Mouse (Mus musculus) forebrain, embryonic 10.5 days (tissue): ENCODE measurements around the gene Rbfox2. TPM values are rescaled to one million over a fixed set of nuclear protein-coding genes. Genes with fewer than 3 reads are reported as not detected.

ENCODE experiments used
- DNase-seq: peaks from one replicate; pipeline ENCODE4 v3.0.0-alpha.2; 2017; ENCODE audit warnings: low spot score; ENCODE audit errors: extremely low spot score
- H3K27ac ChIP-seq: fragments of 300-500 bp; sonication (generic); 2 replicates; pipeline ENCODE4 v1.5.1; 2016; ENCODE audit warnings: mild to moderate bottlenecking
- H3K27me3 ChIP-seq: fragments of 300-500 bp; sonication (generic); 2 replicates; pipeline ENCODE4 v1.6.1; 2016; ENCODE audit warnings: mild to moderate bottlenecking; ENCODE audit not compliant: poor library complexity, severe bottlenecking
- H3K36me3 ChIP-seq: fragments of 300-500 bp; sonication (generic); replicated peaks from 2 replicates; pipeline ENCODE4 v1.6.1; 2016; ENCODE audit warnings: mild to moderate bottlenecking, moderate library complexity
- H3K4me1 ChIP-seq: fragments of 300-500 bp; sonication (generic); 2 replicates; pipeline ENCODE4 v1.6.1; 2016
- H3K4me3 ChIP-seq: fragments of 300-500 bp; sonication (generic); 2 replicates; pipeline ENCODE4 v1.5.1; 2016; ENCODE audit warnings: mild to moderate bottlenecking, moderate library complexity
- H3K9me3 ChIP-seq: fragments of 300-500 bp; sonication (generic); 2 replicates; pipeline ENCODE4 v1.6.1; 2016; ENCODE audit warnings: mild to moderate bottlenecking, moderate library complexity
- WGBS: fragments of 180-500 bp; shearing (Covaris S2); methylation state at CpG from one replicate; pipeline ENCODE4 v1.1.7; 2016; 5-methylcytosine and 5-hydroxymethylcytosine counted together
- polyA plus RNA-seq: library from polyadenylated mRNA; unstranded; fragments of >200 nt; fragmentation: Nextera tagmentation; extraction: Ambion mirVana; gene quantifications from 2 replicates; pipeline ENCODE4 v1.2.1, GENCODE M21; 2016

Gene Rbfox2
- polyA plus RNA-seq, 1 experiment from 2014 or later: 39.0 TPM

DNA sequence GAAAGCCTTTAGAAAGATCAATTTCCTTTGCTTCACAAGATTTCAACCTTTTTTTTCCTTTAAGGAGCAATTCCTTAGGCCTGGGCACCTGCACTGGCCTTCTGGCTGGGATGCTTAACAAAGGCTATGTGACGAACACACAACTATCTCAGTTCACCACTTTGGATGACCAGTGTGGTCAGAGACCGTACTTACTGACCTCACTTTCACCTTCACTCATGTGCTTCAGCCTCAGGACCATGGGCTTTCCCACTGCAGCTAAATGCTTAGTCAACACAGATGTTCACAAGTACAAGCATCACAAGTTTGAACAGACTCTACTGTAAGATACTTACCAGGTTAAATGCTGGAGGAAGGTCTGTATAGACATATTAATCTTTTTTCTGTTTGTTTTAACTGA lies 194.4 kb downstream of the Rbfox2 start:
- H3K27me3 ChIP-seq: no peaks in the 10 kb centered on the region
- H3K36me3 ChIP-seq: peaks cover 57% of the 10 kb centered on the region
- peaks cover under 1% of the 10 kb centered on the region; the same call in 1 of the 2 replicates for H3K4me1 ChIP-seq
- H3K9me3 ChIP-seq: no peaks in the 10 kb centered on the region
- WGBS: 86% methylated on average over 2 of the region's 2 CpGs
- DNase-seq: no peak
- no peak overlapping the region for H3K4me3 ChIP-seq
- H3K27ac ChIP-seq: no peak overlapping the region

DNA sequence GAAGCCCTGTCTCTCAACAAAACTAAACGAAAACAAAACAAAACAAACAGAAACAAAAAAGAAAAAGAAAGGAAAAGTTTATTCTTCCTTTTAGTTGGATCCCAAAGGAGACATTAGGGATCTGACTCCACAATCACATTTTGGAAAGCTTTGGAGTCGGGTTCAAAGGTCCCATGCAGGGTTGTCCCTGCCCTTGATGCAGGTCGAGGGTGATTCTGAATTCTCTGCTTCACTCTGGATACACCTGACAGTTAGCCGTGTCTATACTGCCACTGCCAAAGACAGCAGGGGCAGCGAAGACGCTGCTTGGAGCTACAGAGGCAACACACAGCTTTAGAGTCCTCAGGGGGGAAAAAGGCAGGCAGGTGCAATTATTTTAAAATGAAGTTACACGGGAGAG lies 194.9 kb downstream of the Rbfox2 start:
- Histone ChIP-seq H3K36me3 (peaks cover 58% of the 10 kb centered on the region), H3K9me3 (no peaks in the 10 kb centered on the region), H3K4me3 (no peak overlapping the region), H3K4me1 (no peaks in the 10 kb centered on the region; the same call in 1 of the 2 replicates), H3K27me3 (no peaks in the 10 kb centered on the region), H3K27ac (no peak overlapping the region)
- 91% methylated on average over 7 of the region's 7 CpGs for WGBS
- no peak for DNase-seq

DNA sequence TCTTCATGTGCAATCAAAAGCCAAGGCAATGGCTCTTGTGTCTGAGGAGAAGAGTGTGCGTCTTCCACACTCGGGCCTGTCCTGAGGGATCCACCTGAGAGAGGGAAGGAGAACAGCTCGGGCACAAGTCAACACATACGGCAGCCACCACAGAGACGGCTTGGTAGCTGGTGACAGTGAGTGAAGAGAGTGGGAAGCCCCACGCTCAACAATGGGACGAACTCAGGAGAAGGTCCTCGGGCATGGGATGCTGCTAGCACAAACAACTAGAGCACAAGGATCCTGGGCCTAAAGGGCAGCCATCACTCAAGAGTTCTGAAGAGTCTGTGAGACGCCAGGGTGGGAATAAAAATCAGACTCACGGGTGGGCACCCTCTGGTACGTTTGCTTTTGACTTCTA lies 196.4 kb downstream of the Rbfox2 start:
- Histone ChIP-seq H3K9me3 (no peaks in the 10 kb centered on the region), H3K36me3 (peaks cover 46% of the 10 kb centered on the region), H3K27me3 (no peaks in the 10 kb centered on the region), H3K4me1 (no peaks in the 10 kb centered on the region), H3K27ac (no peak overlapping the region), H3K4me3 (no peak overlapping the region)
- 93% methylated on average over 11 of the region's 11 CpGs for WGBS
- DNase-seq: no peak

DNA sequence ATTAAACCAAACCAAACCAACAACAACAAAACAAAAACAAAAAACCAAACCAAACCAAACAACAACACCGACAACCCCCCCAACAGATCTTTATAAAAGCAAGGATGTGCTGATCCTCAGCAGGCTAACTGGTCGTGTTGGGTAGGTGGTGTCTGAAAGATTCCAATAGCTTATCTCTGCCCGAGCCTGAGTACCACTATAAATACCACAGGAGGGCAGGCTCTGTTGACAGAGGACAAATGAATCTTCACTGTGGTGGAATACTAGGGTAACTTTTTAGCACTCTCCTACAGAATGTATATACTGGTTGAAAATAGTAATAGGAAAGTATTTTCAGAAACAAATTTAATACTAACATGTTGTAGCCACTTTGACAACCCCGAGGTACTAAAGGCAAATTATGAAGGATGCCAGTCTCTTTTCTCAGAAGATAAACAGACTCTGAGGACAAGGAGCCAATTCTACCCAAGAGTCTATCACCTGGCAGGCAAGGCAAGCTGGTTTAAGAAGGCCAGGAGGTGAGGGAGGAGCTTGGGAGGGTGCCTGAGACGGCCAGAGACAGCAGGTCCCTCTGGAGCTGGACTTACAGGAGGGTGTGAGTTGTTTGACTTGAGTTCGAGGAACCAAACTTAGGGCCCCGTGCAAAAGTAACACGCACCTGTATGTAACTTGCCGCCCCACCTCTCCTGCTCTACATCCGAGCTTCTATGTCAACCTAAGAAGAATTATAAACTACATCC lies 199.5 kb downstream of the Rbfox2 start:
- 92% methylated on average over 10 of the region's 10 CpGs for WGBS
- Histone ChIP-seq H3K9me3 (no peaks in the 10 kb centered on the region), H3K27ac (no peak overlapping the region), H3K36me3 (peaks cover 28% of the 10 kb centered on the region), H3K27me3 (no peaks in the 10 kb centered on the region), H3K4me3 (no peak overlapping the region), H3K4me1 (peaks cover 8% of the 10 kb centered on the region)
- no peak for DNase-seq

DNA sequence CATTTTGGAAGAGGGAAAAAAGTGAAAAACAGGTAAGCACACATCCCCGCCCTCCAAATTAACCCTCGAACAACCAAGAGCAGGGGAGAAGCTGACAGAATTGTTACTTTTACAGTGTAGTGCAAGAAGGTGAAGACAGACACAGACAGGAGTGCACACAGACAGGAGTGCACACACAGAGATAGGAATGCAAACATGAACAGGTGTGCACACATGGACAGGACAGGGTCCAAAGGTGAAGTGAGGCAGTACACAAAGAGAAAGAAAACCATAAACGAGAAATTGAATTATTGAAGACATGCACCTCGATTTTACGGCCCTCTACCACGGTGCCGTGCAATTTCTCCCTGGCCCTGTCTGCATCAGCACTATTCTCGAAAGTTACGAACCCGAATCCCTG lies 201.5 kb downstream of the Rbfox2 start:
- peaks cover 8% of the 10 kb centered on the region for H3K4me1 ChIP-seq
- DNase-seq: no peak
- H3K36me3 ChIP-seq: peaks cover 36% of the 10 kb centered on the region
- H3K9me3 ChIP-seq: no peaks in the 10 kb centered on the region
- 95% methylated on average over 10 of the region's 10 CpGs for WGBS
- no peaks in the 10 kb centered on the region for H3K27me3 ChIP-seq
- H3K27ac ChIP-seq: no peak overlapping the region
- H3K4me3 ChIP-seq: no peak overlapping the region

DNA sequence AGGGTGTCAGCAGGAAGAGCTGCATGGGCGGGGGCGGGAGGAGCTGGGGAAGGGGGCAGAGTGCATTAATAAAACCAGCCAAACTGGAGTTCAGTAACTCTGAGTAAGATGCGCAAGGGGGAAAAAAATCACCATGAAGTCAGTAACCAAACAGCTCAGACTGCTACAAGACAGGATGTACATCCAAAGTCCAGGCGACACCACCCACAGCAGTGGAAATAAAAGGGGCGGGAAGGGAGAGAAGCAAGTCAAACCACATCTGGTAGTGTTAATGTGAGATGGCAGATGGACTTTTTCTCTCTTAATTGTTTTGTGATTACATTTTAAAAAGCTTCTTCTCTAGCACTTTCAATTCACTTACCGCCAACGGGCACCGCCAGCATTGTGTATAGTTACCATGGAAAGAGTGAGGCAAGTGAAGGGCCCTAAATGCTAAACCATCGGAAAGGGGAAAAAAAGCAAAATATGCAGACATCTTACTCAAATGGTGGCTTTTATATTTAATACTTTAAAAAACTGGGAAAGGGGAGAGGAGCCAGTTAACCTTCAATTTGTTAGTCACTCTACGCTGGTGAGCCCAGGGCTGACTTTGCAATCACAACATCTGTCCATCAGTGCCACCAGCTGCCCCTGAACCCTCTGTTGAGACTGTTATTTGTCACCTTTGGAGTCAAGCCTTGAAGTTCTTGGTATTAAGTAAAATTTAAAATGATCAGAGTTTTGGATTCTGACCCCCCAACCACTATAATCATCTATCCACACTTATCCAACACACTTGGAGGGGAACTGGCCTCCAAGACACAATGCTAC lies 202.2 kb downstream of the Rbfox2 start:
- Histone ChIP-seq H3K36me3 (peaks cover 34% of the 10 kb centered on the region), H3K4me3 (no peak overlapping the region), H3K4me1 (peaks cover 8% of the 10 kb centered on the region), H3K9me3 (no peaks in the 10 kb centered on the region), H3K27ac (peak overlapping the region; percentile 35; the same call in 1 of the 2 replicates), H3K27me3 (no peaks in the 10 kb centered on the region)
- WGBS: 87% methylated on average over 10 of the region's 10 CpGs
- DNase-seq: no peak

DNA sequence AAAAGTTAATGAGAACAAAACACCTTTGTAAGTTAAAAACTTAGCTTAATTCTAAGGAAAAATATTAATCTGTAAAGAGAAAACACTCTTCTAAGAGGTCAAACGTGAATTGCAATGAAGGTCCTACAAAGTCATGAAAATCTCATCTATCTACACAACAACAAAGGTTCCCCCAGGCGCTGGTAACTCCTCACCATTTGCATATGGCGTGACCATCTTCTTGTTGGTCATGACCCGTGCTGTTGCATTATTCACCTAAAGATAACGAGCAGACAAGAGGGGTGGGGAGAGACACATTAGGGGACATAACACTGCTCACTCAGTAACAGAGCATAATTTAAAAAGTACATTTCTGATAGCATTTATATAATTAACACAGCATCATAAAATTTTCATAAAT lies 204.1 kb downstream of the Rbfox2 start:
- DNase-seq: no peak
- peaks cover 8% of the 10 kb centered on the region for H3K4me1 ChIP-seq
- 90% methylated on average over 5 of the region's 5 CpGs for WGBS
- H3K27ac ChIP-seq: no peak overlapping the region
- peaks cover 45% of the 10 kb centered on the region for H3K36me3 ChIP-seq
- H3K9me3 ChIP-seq: no peaks in the 10 kb centered on the region
- no peak overlapping the region for H3K4me3 ChIP-seq
- H3K27me3 ChIP-seq: no peaks in the 10 kb centered on the region

DNA sequence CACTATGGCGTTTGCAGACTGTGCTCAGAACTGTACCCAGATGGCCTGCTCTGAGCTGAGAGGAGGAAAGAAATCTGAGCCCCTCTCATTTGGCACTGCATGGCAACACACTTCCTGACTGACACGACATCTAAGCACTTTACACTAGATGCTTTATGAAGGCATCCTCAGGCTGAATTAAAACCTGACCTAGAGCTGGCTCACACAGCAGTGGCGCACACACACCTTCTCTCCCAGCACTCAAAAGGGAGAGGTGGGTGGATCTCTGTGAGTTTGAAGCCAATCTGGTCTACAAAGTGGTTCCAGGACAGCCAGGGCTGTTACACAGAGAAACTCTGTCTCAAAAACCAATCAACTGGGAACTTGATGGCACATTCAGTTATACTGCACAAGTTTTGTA lies 207.0 kb downstream of the Rbfox2 start:
- H3K36me3 ChIP-seq: peaks cover 64% of the 10 kb centered on the region
- H3K9me3 ChIP-seq: no peaks in the 10 kb centered on the region
- H3K4me3 ChIP-seq: no peak overlapping the region
- DNase-seq: no peak
- no peak overlapping the region for H3K27ac ChIP-seq
- peaks cover 8% of the 10 kb centered on the region for H3K4me1 ChIP-seq
- H3K27me3 ChIP-seq: no peaks in the 10 kb centered on the region
- WGBS: 77% methylated on average over 3 of the region's 3 CpGs

DNA sequence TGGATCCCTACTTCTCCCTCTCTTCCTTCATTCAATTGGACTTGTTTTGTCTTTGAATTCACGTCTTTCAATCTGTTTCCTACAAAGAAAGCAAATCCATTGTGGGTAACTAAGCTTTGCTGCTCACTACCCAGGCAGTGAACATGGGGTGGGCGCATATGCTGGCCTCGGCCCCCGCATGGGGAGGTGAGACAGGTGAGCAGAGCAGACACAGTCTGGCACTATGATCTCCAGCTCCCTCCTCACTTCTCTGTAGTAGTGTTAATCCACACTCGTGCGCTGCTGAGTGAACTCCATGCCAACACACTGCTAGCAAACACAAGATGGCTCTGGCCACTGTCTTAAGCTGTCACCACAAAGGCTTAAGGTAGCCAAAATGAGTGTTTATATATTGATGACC lies 209.4 kb downstream of the Rbfox2 start:
- Histone ChIP-seq H3K4me1 (no peaks in the 10 kb centered on the region), H3K9me3 (no peaks in the 10 kb centered on the region), H3K36me3 (peaks cover 75% of the 10 kb centered on the region), H3K4me3 (no peak overlapping the region), H3K27me3 (no peaks in the 10 kb centered on the region), H3K27ac (no peak overlapping the region)
- DNase-seq: no peak
- 86% methylated on average over 6 of the region's 6 CpGs for WGBS

DNA sequence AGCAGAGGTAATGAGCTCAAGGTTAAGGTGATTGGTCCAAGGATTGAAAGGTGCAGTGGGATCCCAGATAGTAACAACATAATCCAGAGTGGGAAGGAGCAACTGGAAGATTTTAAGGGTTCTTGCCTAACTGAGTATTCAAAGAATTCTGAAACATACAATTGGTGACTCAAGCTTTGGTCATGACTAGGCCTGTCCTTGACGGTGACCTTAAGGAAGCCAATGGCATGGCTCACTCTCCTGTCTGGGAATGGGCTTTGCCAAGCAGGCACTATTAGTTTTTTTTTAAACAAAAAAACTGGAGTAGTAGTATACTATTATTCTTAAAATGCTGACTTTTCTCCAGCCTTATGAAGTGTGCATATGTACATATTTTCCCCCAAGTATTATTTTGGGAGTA lies 211.6 kb downstream of the Rbfox2 start:
- Histone ChIP-seq H3K36me3 (peaks cover 70% of the 10 kb centered on the region), H3K4me1 (no peaks in the 10 kb centered on the region), H3K4me3 (no peak overlapping the region), H3K9me3 (no peaks in the 10 kb centered on the region), H3K27me3 (no peaks in the 10 kb centered on the region), H3K27ac (no peak overlapping the region)
- DNase-seq: no peak
- WGBS: 92% methylated on average over 1 of the region's 1 CpGs

DNA sequence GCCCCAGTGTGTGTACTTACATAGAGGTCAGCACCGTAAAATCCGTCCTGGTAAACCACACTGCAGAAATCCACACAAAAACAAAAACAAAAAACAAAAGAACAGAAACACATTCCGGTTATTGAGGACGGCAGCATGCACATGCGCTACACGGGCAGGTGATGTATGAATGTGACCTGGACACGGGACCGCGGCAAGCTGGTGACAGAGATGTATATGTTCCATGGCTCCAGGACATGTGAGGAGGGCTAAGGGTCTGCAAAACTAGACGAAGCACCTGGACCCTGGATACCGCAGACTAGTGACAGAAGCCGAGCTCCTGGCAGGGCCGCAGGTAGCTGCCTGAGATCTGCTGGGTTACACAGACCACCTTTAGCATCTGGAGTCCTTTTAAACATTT lies 212.4 kb downstream of the Rbfox2 start:
- DNase-seq: no peak
- no peaks in the 10 kb centered on the region for H3K9me3 ChIP-seq
- H3K4me1 ChIP-seq: no peaks in the 10 kb centered on the region
- 96% methylated on average over 13 of the region's 13 CpGs for WGBS
- no peaks in the 10 kb centered on the region for H3K27me3 ChIP-seq
- H3K4me3 ChIP-seq: no peak overlapping the region
- H3K27ac ChIP-seq: no peak overlapping the region
- peaks cover 68% of the 10 kb centered on the region for H3K36me3 ChIP-seq

DNA sequence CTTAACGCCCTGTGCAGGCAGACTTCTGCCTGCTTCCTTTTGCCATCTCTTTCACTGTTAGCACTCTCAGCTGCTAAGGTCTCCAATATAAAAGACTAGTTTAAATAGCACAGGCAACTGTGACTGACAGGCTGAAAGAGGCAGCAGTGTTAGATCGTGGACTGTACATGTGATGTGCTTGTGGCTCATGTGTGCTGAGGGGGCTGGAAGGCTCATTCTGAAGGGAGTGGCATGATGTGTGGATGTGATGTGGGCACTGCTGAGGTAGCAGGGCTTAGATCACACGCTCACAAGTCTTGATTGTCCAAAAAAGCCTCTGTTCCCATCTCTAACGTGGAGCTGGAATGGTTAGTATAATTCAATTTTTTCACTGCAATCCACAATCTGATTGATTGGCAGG lies 215.4 kb downstream of the Rbfox2 start:
- Histone ChIP-seq H3K36me3 (peaks cover 58% of the 10 kb centered on the region), H3K27ac (no peak overlapping the region)
- 92% methylated on average over 4 of the region's 4 CpGs for WGBS

DNA sequence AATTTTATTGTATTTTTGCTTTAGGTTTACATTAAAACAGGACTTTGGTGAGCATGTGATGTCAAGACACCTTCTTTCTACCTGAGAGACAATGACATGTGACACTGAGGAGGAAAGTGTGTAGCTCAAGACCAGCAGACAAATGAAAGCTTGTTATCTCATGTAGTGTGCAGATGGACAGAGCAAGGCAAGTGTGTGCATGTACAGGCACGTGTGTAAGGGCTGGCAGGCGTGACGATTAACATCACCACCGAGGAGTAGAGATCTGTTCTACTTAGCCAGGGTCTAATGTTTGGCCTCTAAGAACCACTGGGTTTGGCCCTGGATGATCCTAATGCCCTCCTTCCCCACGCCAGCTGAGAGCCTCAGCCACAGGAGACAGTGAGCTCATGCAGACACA lies 216.3 kb downstream of the Rbfox2 start:
- Histone ChIP-seq H3K27me3 (no peaks in the 10 kb centered on the region), H3K36me3 (peaks cover 57% of the 10 kb centered on the region), H3K9me3 (no peaks in the 10 kb centered on the region), H3K4me1 (no peaks in the 10 kb centered on the region), H3K27ac (no peak overlapping the region), H3K4me3 (no peak overlapping the region)
- DNase-seq: no peak
- 90% methylated on average over 5 of the region's 5 CpGs for WGBS

More for the DNA sequence above, 215.4 kb downstream of the Rbfox2 start:
- Histone ChIP-seq H3K4me1 (no peaks in the 10 kb centered on the region), H3K4me3 (no peak overlapping the region), H3K9me3 (no peaks in the 10 kb centered on the region), H3K27me3 (no peaks in the 10 kb centered on the region)
- no peak for DNase-seq
